Mouse (Mus musculus) embryo, embryonic 11 days (tissue): ENCODE measurements at regions not wholly inside any gene's neighbourhood (a gene's known extent, or its start where the extent isn't known, plus 50 kb on each side); places are given as distances from the start of the nearest gene placed in this dataset.
A peak's percentile ranks its signal among the peaks of the same experiment; 100 is the strongest.

Source experiments
- DNase-seq: peaks from one replicate; pipeline ENCODE4 v3.0.0-alpha.2; 2015

GRCm38 (mm10) chr7:72594741-72595140 lies 288.3 kb upstream of the Mctp2 start:
- no peak for DNase-seq

DNA sequence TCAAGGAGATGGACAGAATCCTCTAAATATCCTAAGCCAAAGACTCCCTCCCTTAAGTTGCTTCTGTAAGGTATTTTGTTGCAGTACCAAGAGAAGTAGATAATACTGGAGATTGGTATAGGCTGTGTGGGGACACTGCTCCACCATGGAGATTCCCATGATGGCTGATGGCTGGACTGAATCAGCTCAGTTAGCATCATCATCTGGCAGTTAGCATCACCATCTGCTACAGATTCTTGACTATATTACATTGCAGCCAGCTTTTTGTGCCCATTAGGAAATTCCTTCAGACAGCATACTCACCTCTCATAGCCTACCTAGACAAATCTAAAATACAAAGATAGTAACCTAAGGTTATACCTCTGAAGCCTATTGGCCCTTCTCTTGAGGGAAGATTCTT lies 290.6 kb upstream of the Mctp2 start:
- no peak for DNase-seq

- DNase-seq, result peak; percentile 4
Measured at GRCm38 (mm10) chr7:72601933-72602332, 295.5 kb upstream of the Mctp2 start.

DNA sequence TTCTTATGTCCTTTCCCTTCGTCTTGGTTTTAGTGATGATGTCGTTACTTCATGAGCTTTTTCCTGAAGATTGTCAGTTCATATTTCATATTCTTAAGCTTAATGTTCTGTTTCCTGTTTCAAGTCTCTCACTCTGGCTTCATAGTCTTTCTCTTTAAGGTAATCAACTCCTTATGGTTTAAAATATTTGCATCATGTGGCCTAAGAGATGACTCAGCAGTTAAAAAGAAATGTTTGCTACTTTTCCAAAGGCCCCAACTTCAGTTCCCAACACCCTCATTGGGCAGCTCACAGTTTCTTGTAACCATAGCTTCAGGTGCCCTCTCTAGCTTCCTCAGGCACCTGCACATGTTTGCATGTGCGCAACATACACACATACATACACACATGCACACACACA lies 303.4 kb upstream of the Mctp2 start:
- DNase-seq, result no peak

- DNase-seq, result no peak
Measured at GRCm38 (mm10) chr7:72615232-72615631, 308.8 kb upstream of the Mctp2 start.

DNA sequence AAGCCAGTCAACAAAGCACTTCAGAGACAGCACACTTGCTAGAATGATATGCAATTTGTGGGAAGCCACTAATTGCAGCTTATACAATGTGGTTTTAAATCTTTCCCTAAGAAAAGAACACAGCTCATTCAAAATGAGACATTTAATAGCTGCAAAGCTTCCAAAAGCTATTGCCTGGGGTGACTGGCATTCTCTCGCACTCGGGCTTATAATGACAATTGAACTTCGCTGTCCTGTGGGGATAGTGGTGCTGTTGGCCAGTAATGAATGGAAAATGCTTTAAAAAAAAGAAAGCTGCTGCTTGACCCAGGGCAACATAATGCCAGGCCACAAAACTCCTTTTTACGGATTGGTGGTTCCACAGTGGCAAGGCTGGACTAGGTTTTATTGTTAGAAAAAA lies 321.0 kb upstream of the Mctp2 start:
- DNase-seq, result peak; percentile 2

DNA sequence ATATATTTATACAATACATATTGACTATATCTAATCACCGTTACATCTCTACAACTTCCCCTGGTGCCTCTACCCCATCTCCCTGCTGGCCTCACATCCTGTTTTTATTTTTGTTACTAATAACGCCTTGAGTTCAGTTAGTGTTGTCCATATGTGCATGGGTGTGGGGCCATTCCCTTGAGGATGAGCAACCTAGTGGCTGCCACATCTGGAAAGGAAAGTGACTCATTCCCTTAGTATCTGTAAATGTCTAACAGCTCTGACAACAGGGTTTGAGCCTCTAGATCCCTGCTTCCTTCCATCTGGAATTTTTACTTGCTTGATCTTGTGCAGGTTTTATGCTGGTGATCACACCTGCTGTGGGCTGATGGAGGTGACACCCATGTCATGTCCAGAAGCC lies 333.2 kb upstream of the Mctp2 start:
- no peak for DNase-seq

- DNase-seq, result no peak
Measured at GRCm38 (mm10) chr7:72675018-72675417, 368.6 kb upstream of the Mctp2 start.

GRCm38 (mm10) chr7:72685803-72686202 lies 379.4 kb upstream of the Mctp2 start:
- DNase-seq, result peak; percentile 19

GRCm38 (mm10) chr7:72687356-72687755 lies 380.9 kb upstream of the Mctp2 start:
- no peak for DNase-seq

- no peak for DNase-seq
Measured at GRCm38 (mm10) chr7:72691396-72691795, 385.0 kb upstream of the Mctp2 start.

GRCm38 (mm10) chr7:72691859-72692258 lies 385.5 kb upstream of the Mctp2 start:
- DNase-seq, result no peak

DNA sequence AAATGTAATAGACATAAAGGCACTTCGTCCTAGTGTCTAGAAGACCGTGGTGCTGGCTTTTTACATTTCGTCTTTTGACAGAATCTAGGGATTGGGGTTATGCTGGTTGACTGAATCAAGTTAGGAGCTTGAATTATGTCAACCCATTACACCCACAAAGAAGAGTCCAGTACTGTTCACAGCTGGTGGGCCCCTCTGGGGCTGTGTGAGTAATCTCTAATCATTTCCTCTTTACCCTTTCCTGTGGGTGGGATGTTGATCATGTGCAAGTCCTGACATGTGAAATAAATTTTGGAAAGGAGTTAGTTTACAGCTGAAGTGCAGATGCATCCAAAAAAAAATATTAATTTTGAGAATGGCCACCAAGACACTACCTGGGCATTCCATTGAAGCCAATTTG lies 390.3 kb upstream of the Mctp2 start:
- no peak for DNase-seq

DNA sequence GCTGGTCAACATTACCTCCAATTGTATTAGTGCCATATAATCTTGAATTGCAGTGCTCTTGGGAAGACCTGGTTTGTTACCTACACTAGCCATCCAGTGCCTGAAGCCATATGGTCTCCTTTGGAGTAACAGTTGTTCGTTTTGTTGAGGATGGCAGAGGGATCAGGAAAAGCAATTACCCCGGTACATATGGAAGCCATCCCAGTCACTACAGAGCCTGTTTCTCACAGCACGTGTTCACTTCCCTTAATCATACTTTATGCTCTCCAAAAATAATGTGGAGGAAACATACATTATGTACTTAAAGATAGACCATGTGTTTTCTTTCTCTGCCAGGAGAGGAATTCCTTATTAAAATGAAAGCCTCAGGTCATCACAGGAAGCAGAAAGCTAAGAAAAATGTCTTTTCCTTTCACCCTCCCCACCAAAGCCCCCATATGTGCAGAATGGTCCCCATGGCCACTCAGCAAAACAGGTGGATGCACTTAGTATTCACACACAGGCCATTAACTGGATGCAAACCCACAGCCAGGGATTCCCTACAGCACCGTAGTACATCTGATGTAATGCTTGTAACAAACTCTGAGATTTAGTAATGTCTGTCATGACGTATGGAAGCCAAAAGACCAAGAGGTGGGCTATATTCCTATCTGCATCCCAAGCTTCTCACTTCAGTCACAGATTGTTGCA lies 397.4 kb upstream of the Mctp2 start:
- peak; percentile 29 for DNase-seq

DNA sequence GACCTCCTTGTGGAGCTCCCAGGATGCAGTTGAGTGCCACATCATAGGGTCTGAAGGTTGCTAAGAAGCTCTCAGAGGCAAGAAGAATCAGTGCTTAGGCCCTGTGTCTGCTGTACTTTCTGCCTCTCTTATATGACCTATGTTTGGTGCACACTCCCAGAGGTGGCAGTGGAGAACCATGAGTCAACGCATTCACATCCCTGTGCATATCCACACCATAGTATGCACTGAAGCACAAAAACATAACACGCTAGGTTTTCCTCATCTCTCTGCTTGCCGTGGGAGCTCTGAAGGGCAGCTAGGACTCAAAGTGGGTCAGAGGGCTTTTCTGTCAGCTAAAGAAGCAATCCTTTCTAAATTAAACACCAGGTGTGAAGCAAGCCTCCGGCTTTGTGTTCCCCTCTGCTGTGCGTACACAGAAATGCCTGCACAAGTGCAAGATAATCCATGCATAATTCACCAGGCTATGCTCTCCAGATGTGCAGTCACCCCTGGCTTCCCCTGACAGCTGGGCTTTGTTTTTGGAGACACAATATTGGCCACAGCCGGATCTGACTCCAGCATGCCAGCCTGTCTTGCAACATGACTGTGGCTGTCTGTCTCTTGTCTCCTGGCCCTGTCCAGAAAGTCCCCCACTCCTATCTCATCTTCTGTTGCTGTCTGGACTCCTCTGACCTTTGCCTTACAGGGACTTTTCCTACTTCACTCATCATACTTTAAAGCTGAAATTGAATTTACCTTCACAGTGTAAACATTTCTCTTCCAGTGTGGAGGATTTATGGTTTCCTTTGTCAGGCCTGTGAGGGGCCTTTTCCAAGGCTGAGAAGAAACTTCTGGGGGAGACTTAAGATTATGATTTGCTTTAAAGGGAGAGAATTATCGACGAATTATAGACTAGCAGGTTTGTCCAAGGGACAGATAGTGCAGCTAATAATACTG lies 405.1 kb upstream of the Mctp2 start:
- peak; percentile 61 for DNase-seq

DNA sequence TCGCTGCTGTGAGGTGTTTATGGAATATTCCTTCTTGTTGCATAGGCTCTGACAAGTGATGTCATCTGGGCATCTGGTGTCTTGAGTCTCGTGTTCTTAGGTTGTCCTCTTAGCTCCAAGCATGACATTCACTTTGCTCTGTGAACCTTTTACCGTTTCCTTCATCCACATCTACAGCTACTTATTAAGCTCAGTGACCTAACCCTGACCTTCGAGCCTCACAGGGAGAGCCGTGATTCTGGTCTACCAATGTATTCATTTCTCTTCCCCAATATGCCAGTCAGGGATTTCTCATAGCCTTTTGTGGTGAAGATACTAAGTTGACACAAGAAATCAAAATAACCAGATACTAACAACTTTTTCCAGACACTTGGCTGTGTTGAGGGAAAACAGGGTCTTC lies 409.0 kb upstream of the Mctp2 start:
- DNase-seq, result no peak

DNA sequence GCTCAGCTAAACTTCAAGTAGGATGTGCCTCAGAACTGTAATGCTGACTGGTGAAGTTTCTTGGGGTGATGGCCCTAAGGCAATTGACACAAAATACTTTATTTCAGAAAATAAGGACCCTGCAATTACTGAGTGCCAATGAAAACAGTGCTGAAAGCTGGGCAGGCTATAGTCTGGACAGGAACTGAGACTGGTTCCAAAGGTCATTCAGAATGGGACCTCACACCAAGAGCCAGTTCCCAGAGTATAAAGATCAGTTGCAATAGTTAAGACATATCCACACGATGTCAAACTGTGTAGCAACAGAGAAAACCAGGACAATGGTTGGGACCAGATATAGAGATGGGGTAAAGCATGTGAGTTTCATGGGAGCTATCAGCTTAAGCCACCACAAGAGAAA lies 409.6 kb upstream of the Mctp2 start:
- DNase-seq, result no peak

- peak; percentile 55 for DNase-seq
Measured at GRCm38 (mm10) chr7:72726214-72726854, 419.9 kb upstream of the Mctp2 start.

DNA sequence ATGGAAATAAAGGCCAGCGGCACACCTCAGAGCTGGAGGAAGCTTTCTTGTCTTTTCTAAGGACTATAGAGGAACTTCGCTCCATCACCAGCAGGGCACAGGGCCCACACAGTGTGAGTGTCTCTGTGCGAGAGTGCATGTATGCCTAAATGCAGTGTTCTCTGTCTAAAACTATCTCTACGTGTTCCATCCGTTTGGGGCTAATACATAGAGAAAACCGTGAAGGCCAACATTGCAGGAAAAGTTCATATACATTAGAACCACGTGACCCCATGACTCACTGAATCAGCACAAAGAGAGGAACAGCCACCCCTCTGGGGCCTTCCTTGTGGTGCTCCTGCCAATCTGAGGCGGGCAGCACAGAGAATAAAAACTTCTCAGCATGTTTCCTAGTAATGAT lies 431.4 kb upstream of the Mctp2 start:
- DNase-seq, result peak; percentile 40

GRCm38 (mm10) chr7:72738324-72738944 lies 432.0 kb upstream of the Mctp2 start:
- peak; percentile 55 for DNase-seq

DNA sequence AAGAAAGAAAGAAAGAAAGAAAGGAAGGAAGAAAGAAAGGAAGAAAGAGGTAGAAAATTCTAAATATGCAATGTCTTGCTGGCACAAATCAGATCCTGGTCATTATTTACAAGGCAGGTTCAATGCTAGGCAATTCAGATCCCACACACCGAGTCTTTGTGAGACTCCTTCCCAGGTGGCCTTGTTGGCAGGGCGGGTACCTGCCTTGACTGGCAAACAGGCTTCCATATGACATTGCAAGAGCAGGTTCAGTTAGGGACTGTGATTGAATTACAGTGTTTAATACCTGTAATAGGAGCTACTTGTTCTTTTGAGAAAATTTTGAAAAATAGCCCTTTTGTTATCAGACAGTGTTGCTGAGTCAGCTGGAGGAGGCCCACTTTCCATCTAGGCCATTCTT lies 436.0 kb upstream of the Mctp2 start:
- DNase-seq, result no peak

- peak; percentile 66 for DNase-seq
Measured at GRCm38 (mm10) chr7:72751501-72751917, 445.1 kb upstream of the Mctp2 start.

DNA sequence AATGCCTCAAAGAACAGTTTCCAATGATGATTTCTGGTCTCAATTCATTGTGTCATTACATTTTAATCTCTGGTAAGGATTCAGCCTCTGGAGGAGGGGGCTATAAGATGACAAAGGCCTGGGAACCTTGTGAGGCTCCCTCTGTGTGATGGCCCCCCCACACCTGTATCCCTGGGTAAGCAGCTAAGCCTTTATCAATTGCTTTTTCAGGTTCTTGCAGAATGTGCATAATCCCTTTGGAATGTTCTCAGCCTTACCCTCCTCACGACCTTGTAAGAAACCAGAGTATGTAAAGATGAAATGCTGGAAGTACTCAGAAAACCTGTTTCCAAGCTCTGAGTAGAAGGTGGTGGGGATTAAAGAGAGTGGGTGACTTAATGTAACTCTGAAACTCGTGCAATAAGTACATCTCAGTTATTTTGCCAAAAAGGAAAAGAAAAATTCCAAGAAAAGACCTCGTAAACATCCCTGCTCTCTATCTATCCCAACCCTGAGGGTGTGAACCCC lies 446.7 kb upstream of the Mctp2 start:
- DNase-seq, result no peak
